Mouse (Mus musculus) kidney, adult 11 months (tissue): ENCODE results near the gene Lrrc71.

Experiments used
- DNase-seq: peaks from one replicate; pipeline ENCODE4 v3.0.0; 2022

Lrrc71 gene

DNA sequence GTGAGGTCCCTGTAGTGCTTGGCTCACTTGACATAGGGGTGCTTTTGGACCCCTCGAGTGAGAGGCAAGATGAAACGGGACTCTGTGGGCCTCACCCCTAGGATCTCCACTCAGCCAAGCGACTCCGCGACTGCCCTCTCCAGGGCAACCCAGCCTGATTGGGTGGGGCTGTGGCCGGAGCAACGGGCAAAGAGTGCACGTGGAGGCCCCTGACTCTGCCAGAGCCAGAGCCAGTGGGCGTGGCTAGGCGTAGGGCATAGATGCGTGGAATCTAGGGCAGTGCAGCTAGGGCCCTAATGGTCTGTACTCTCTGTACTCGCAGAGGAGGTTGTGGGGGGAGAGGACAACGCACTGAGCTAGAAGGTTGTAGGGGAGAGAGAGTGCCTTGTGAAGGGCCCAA lies at the start of gene Lrrc71:
Gene Lrrc71, minus strand, starts transcription at position 195 of the 400 bp plus-strand sequence.
- DNase-seq: peak; percentile 50

DNA sequence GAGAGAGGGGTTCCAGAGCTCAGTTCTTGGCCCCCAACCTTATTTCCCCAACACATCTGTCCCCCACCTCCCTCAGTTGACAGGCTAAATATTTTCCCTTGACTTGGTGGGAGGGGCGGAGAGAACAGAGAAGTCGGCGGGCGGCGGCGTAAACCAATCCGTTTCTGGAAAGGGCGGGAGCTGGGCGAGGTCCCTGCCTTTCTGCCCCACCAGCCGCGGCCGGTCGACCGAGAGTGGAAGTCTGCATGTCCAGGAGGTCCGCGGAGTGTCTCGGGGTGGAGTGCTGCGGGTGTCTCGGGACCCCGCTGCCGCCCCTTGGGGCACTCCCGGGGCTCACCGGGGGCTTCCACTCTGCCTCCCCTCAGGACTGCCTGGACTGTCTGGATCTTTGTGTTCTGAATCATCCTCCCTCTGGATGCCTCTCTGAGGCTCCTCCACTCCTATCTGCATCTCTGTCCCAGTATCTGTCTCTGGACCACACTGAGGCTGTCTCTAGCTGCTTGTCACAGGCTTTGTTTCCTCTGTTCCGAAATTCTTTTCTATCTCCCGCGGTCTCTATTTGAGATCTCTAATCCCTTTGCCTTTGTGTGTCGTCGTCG lies 48.4 kb upstream of the Lrrc71 start, which contains the start of gene Insrr:
Gene Insrr, plus strand, starts transcription at position 216 of the 599 bp plus-strand sequence.
- peak; percentile 21 for DNase-seq

DNA sequence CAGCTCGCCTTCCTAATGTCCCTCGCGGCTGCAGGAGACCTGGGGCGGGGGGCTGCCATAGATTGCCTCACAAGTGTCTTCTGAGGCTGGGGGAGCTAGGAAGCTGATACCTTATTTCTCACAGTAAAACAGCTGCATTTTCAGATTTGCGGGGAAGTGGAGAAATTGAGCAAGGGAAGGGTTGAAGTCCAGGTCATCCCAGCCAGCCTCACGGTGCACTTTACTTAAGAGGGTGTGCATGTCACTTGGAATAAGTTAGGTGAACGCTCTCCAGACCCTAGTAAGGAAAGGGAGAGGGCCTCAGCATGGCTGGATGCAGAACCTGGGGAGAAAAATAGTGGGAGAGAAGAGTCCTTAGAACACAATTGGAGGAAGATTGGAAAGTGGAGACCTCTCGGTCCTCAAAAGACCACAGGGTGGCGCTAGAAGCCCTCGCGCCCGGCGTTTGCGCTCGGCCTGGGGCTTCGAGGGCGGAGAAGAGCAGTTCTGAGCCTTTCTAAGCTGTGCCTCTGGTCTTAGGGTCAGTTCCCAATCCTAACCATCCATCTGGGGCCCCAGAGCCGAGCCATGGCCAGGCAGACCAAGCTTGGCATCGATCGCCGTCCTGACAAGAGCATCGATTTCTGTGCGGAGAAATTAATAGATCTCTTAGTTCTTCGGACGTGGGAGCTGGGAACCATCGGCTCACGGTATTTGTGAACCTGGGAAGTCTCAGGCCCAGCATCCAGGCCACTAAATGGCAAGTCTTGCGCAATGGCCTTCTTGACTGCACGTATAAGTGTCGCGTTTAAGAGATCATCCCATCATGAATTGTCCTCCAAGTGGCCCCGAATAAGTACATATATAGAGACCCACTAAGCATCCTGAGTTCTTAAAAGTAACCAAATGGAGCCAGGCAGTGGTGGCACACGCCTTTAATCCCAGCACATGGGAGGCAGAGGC lies 47.2 kb upstream of the Lrrc71 start:
- DNase-seq: peak; percentile 35

DNA sequence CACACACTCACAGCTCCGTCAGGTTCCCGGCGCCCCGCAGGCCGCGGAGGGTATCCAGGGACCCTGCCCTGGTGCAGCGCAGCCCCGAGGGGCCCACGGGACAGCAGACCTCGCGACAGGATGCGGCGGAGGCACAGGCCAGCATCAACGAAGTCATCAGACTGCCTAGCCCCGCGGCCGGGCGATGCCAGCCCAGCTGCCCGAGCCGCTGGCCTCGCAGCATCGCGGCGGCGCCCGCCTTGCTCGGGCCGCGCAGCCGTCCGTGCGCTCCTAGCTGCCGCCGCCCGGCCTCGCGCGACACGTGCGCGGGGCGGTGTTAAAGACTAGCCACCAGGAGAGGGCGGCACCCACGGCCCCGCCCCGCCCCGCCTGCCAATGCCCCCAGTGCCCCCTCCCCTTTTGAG lies 46.5 kb upstream of the Lrrc71 start, which contains the start of gene Ntrk1:
Gene Ntrk1, minus strand, starts transcription at position 241 of the 404 bp plus-strand sequence.
- DNase-seq: no peak

DNA sequence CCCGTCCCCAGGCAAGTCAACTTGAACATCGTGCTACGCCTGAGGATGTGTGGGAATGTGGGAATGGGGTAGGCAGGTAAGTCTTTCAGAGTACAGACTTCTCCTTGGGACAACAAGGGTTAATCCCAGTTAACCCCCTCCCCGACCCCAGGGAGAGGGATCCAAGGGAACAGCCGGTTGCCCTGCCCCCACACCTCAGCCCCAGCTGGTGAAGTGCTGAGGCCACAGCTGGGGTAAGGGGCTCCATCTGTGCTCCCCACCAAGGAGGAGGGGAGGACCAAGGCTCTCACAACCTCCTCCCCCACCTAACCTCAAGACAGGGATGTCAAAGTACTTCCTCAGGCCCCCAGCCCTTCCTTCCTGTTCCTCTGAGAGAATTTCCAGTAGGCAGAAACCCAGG lies 41.3 kb upstream of the Lrrc71 start:
- no peak for DNase-seq

DNA sequence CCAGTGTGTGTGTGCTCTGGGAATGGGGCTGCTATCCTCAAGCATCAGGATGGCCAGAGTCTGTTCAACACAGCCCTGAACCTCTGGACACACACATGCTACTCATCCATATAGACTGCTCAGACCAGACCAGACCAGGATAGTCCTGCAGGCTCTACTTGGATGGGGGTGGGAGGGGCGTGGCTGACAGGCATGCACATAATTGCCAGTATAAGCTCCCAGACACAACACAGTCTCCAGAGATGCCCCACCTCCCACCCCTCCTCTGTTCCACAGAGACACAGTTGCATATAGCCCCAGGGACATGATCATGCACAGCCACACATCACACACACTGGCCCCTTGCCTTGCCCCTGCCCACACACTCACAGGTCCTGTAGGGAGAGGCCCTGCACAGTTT lies 40.8 kb upstream of the Lrrc71 start:
- DNase-seq: no peak

DNA sequence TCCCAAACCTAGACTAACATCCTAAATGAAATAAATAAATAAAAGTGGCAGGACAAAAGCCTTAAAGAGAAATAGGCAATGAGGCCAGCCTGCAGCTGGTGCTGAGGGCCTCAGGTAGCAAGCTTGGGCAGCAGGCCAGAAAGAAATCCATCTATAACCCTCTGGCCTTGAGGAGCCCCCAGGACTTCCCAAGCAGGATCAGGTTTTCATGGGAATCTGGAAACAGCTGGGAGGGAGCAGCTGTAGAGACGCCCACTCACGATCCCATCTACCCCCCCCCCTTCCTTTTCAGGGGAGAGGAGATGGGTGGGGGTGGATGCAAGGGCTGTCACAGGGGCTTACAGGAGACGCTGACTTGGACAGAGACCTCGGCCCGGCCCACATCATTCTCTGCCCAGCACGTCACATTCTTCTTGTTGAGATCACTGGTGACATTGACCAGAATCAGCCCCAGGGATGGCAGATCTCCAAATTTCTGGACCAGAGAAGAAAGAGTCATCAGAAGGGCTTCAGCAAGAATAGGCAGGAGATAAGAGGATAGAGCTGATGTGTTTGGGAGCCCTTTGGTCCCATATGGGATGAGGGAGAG lies 37.3 kb upstream of the Lrrc71 start:
- DNase-seq: no peak

DNA sequence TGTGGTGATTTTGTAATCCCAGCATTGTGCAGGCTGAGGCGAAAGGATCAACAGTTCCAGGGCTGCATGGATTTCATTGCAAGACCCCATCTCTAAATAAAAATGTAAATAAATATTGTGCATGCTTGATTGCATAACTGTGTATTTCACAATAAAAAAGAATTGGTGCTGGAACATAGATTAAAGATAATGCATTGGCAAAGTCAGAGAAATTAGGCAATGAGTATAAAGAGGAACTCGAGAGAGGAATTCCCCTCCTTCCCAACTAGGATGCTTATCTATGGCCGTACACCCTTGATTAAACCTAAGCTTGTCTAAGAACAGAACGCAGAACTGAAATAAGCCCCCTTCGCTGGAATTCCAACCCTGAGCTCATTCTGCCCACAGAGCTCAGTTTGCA lies 36.7 kb upstream of the Lrrc71 start:
- DNase-seq: no peak

DNA sequence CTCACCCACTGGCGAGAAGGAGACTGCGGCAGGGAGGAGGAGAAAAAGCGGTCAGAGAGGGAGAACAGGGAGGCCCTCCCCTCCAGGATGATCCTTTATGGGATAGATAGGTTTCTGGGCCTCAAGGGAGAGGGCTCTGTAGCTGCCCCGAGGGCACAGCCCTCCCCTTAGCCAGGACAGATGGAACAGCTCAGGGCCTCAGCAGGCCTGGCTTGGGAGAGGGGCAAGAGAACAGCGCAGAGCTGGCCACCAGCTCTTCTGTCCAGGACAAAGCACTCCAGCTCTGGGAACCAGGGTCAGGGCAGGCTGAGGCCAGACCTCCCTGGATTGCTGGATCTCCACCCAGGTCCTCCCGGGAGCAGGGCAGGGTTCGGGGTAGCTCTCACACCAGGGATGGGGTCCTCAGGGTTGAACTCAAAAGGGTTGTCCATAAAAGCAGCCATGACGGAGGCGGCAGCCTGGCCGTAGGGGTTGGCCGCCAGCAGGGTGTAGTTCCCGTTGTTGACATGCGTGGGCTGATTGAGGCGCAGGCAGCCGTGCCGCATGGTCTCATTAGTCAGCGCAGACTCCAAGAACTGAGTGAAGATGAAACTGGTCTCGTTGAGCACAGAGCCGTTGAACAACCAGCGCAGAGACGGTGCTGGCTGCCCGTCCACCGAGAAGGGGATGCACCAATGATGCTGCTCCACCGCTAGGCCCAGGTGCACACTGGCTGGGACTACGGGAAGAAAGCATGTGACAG lies 35.0 kb upstream of the Lrrc71 start:
- no peak for DNase-seq

DNA sequence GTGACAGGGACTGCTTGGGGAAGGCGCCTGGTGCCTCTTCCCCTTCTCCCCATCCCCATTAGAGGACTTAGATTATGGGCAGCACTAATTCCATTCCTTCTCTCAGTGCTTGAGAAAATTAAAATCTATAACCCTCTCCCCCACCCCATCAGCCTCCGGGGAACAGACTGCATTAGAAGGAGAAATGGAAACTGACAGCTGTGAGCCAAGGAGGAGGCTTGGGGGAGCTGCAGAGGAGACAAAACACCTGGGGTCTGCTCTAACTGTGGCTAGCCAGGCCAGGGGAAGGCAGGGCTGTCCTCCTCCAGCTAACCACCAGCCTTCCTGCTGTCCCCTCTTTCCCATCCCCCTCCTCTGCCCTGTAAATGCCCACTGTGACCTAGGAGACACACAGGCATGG lies 30.7 kb upstream of the Lrrc71 start:
- no peak for DNase-seq

DNA sequence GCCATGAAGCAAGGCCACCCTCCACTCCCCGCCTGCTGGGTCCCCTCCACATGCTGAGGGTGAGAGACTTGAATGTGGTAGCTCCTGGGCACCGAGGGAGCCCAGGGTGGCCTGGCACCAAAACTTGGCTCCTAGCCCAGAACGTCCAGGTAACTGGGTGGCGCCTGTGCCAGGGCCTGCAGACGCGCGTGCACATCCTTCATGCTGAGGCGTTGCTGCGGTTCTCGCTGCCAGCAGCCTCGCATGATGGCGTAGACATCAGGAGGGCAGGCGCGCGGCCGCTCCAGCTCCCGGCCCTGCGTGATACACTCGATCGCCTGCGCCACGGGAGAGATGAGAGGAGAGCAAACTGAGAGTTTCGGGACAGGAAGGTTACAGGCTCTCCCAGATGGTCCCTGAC lies 29.9 kb upstream of the Lrrc71 start:
- peak; percentile 42 for DNase-seq

DNA sequence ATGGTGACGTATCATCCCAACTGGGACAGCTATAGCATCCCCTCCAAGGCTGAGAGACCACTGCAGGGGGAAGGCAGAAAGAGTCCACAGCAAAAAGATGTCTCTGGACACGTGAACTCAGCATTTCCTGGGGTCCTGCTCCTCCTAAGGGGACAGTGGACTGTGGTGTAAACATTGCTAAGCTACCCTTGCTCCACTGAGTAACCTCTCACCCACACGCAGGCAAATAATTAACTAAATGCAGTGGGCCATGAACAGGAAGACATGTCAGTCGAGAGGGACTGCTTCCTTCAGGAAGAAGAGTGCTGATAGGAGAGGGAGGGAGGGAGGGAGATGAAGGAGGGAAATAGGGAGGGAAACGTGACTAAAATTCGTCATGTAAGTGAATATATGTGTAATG lies 22.7 kb upstream of the Lrrc71 start:
- DNase-seq: peak; percentile 82

DNA sequence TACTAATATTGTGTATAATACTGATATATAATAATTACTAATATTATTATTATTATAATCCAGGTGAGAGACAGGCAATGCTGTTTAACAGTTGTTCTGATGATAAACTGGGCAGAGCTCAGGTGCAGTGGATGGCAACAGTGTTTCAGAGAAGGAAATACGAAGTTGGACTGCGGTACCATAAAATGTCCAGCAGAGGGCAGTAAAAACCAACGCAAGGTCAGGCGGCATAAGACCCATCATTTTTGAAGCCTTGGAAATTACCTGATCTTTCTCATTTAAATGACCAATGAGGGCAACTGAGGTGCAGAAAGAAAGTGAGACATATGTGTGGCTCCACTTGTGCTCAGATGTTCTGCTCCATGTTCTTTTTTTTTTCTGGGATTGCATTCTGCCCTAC lies 21.9 kb upstream of the Lrrc71 start:
- peak; percentile 44 for DNase-seq

DNA sequence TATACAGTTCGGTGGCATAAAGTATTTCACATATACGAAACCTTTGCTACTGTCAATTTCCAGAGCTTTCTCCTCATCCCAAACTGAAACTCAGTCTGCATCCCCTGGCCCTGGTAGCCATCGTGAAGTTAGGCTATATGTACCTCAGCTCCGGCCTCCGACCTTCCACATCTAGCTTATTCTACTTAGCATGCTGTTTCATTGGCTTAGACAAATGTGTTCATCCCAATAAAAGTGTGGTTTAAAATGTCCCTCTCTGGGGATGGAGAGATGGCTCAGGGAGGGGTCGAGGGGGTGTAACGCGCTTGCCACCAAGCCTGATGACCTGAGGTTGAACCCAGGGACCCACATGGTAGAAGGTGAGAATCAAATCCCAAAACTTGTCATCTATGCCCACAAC lies 21.1 kb upstream of the Lrrc71 start:
- no peak for DNase-seq

DNA sequence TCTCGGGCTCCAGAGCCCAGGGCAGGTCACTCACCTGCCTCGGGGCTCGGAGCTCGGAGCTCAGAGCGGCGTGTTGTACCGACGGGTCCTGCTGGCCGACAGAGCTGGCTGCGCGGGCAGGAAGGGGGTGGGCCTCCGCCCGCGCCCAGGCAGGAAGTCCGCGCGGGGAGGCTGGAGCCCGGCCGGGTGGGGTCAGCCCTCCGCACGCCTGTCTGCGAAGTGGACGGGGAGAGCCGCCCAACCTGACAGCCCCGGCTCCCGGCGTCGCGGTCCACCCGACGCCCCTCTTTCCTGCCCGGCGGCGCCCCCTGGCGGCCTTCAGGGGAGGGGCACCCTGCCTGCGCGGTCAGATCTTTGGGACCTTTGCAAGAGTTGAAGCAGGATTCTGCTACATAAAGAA lies 20.4 kb upstream of the Lrrc71 start:
- DNase-seq: peak; percentile 84

DNA sequence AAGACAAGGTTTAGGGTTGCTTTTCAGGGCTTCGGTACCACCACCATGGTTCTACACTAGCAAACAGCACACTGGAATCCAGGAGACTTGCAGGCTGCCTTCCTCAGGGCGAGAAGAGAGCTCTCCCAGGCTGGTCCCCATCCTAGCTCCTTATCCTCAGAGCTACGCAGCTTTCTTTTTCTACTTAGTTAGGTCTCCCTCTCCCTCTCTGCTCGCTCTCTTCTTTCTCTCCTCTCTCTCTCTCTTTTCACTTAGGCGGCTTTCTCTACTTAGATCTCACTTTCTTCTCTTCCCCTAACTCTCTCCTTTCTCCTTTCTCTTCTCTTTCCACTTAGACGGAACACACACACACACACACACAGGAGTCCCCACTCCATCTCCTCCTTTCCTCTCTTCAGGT lies 20.0 kb upstream of the Lrrc71 start:
- DNase-seq: no peak

DNA sequence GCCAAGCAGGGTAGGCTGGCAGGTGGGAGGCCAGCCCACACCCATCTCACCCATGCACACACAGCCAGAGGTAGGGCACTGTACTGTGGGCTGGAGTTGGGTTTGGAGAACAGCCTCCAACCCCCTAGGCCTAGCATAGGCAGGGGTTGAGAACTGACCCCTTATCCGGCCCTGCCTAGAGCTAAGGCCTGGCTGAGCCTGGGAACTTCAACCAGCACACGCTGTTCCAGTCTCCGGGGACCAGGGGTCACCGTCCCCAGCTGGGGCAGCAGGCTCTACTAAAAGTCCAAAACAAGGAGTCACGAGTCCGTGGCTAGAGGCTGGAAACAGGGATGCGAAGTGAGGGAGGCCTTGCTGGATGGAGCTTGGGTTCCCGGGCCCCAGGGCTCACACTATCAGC lies 19.3 kb upstream of the Lrrc71 start:
- DNase-seq: peak; percentile 51

DNA sequence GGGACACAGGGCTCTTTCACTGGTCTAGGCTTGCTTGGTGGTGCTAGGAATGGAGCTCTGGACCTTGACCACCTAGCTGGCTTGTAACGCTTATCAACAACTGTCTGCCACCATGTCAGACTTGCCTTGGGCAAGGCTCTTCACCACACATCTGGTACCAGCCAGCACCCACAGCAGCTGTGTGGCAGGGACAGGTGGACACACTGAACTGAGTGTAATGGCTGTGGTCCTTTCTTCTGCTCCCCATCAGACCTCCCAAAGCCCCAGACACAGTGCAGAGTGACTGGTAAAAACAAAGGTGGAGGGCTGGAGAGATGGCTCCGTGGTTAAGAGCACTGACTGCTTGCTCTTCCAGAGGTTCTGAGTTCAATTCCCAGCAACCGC lies 17.9 kb upstream of the Lrrc71 start:
- no peak for DNase-seq

DNA sequence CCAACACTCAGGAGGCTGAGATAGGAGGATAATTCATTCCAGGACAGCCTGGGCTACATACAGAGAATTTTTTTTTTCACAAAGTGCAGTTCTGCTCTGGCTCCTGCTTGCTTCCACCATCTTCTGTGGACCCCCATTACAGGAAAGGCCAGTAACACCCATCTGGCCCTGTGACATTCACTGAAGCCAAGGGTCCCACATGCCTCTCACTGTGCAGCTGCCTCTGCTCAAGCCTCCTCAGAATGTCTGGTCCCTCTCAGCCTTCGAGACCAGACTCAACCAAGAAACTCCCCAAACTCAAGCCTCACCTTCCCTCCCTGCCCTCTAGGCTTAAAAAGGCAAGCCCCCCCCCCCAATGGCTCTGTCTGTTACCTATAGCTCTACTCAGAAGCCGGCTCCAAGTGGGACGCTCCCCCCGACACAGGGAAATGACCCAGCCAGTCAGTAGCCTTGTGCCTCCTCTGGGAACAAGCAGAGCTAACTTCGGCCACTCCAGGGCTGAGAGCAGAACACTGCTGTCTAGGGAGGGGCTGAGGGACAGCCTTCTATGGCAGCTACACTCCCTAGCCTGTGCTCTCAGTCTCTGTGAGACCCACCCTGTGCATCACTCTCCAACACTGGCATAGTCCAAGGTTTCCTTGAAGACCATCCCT lies 17.3 kb upstream of the Lrrc71 start:
- DNase-seq: no peak

DNA sequence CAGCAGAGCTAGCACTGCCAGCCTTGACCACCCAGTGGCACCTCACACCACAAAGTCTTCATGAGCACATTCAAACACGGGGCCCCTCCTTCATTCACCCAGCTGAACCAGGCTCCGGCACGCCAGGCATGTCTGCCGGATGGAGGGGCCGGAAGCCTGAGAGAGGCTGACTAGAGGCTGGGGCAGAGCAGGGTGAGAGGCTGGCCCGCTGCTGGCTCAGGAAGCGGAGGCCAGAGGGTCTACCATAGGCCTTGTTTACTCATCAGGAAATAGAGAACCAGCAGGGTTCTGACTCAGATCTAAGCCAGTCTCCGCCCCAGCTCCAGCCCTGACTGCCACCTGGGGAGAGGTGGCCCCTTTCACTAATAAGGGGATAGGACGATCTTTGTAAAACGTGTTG lies 16.7 kb upstream of the Lrrc71 start:
- peak; percentile 73 for DNase-seq

DNA sequence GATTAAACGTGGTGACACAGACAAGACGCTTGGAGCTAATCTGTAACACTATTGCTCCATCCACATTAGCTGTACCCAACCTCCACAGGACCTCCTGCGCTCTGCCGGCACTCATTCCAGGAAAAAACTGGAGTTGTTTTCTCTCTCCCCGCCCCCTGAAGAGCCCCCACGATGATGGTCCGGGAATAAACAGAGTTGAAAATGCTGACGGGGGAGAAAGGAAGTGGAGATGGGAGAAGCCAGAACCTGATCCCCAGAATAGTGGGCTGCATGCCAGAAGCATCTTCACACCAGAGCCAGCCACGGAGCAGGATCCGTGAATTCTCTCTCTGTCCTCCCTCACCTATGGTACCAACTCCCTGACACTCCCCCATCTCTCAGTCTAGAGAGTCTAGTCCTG lies 16.1 kb upstream of the Lrrc71 start:
- DNase-seq: no peak

DNA sequence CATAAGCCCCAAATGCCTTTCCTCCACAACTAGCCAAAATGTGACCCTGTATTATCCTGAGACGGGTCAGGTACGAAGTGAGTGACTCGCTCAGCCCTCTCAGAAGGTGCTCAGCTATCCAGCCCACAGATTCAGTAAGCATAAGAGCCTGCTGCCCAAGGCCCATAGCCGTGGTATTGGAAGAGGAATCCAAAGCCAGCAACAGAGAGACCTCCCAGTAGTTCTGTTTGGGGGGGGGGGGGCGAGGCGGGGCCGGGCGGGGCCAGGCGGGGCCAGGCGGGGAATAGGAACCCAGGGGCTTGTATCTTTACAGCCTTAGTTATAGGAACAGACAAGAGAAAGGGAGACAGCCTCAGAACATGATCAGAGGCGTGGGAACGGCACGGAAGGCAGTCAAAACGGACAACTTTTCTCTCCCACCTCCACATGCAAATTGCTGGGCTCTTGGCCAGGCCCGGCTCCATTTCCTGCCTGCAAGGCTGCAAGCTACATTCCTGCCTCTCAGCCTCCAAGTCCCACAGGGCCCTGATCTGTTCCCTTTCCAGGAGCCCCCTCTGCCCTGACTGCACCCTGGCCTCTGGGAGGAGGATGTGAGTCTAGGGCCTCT lies 15.4 kb upstream of the Lrrc71 start:
- peak; percentile 74 for DNase-seq
